Mouse (Mus musculus) erythroblast, embryonic 14.5 days (primary cell): ENCODE results near the gene Spi1.

Experiments
- GATA1 ChIP-seq: IDR thresholded peaks from 2 replicates; pipeline ENCODE4 v1.6.1; 2012; ENCODE audit warnings: low read length, inconsistent platforms, mixed read lengths
- TAL1 ChIP-seq: IDR thresholded peaks from 3 replicates; pipeline ENCODE4 v1.6.1; 2012; ENCODE audit warnings: low read length, inconsistent platforms, mixed read lengths

DNA sequence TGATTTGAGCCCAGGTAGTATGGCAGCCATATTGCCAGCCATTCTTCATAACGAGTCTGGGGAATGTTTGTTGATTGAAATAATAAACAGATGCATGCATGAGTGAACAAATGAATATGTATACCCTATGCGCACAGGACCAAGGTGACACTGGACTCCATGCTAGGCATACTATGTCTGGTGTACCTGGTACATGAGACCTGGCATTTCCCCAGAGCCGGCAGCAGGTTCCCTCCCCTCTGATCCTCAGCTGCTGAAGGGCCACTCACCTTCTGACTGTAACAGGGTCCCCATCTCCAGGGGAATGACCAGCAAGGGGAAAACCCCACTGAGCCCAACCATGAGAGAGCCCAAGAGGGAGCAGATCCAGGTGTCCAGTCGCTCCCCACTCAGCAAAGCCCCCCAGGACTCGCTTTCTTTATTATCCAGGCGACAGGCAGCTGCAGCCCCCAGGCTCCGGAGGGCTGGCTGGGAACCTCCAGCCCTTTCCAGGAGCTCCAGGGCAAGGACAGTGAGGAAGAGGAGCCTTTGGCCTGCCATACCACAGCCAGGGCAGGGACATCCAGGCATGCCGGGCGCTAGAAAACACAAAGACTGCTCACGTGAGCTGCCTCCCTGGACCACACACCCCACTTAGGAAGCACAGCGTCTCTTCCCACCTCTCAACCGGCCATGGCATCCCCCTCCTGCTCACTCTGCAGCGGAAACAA lies 13.9 kb upstream of the Spi1 start:
- no peak for TF ChIP-seq GATA1
- TF ChIP-seq TAL1: no peak
